Mouse (Mus musculus) T-helper 1 cell (primary cell): ENCODE measurements at regions not wholly inside any gene's neighbourhood (a gene's known extent, or its start where the extent isn't known, plus 50 kb on each side); places are given as distances from the start of the nearest gene placed in this dataset.

Source experiments
- in situ Hi-C: fragments of 300-600 bp; cut with MboI, MseI; formaldehyde crosslinking; loops from one replicate; pipeline ENCODE4 v1.15.1; 2025; ENCODE audit warnings: high pct_unique_total_duplicates

DNA sequence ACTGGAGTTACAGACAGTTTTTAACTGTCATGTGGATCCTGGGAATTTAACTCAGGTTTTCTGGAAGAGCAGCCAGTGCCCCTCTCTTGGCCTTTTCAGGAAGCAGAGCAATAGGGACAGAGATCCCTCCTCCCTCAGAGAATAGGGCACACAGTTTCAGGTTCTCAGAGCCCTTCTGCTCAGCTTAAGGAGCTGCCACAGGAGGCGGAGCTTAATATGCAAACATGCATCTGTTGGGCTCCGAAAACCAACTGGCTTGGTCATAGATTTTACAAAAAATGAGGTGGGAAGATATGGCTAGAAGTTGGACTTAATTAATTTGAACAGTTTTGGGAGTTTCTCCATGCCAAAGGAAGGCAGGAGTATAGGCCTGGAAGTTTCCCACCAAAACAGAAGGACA lies 61.9 kb upstream of the Znrf2 start:
- in situ Hi-C loops: no loop called here

DNA sequence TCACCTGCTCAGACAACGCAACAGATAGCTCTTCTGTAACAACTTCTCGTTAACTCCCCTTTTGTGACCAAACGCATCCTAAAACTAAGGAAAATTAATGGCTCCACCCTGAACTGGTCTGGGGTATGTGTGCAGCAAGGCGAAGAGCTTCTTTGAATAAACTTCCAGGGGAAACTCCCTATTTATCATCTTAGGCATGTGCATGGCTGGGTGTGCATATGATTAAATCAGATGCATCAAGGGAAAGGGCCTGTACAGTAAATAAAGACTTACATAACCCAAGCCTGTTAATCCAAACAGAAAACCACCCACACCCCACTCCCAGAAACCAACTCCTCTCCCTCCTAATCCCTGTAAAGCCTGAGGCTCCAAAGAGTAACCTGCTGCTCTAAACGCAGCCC lies 59.2 kb upstream of the Znrf2 start:
- in situ Hi-C loops: no loop called here

DNA sequence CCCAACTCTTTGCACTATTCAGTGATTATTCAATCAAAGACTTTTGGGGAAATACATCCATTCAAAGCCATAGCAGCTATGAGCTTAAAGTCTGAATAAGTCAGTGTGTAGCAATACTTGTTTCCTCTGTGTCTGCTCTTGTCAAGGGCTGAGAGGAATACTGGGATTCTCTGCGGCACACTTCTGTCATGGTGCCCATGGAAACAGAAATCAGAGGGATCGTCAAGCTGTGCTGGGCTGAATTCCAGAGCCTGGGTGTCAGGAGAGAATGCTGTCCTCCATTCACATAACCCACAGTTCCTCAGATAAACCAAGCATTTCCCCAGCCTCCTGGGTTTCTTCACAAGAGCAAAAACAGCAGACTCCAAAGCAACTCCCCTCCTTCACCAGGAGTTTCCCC lies 58.6 kb upstream of the Znrf2 start:
- in situ Hi-C loops: no loop called here

DNA sequence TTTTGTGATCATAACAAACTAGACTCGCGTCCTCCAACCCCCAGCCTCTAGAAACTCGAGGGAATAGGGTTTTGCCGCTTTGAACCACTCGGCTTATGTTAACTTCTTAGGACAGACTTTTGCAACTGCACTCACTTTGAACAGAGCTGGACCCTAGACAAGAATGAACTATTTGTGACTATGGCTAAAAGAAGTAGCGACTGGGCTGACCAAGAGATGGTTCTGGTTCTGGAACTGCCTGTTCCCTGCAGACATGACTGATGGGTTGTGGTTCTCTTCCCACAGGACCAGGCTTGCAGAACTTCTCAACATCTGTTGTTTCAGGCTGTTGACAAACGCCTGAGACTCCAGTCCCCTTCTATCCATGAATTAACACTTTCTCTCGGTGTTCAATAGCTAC lies 57.5 kb upstream of the Znrf2 start:
- in situ Hi-C loops: no loop called here

DNA sequence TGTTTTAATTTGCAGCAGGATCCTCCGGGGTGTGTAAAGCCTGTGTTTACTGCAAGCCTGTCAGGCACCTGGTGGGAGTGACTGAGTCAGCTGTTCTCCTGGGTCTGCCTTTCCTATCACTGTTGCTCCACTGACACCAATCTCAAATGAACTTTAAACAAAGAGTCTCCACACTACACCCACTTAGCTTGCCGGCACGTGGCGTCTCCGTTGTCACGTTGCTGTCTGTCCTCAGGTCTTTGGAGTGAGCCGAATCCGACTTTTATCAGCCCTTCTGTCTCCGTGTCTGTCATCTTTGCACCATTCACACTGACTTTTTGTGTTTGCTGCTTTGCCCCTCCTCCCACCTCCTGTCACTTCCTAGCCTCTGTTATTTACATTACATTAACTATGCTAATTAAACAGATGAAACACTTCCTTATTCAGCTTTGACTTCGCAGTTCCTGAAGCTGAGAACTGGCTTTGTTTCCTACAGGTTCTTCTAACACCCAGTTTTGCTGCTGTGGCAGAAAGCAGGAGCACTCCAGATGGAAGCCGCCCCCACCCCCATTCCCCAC lies 56.7 kb upstream of the Znrf2 start:
- in situ Hi-C loops: loop anchor here (10.0 kb wide), 1 partner anchor 1405 kb away; no protein-coding TSS in a partner anchor

DNA sequence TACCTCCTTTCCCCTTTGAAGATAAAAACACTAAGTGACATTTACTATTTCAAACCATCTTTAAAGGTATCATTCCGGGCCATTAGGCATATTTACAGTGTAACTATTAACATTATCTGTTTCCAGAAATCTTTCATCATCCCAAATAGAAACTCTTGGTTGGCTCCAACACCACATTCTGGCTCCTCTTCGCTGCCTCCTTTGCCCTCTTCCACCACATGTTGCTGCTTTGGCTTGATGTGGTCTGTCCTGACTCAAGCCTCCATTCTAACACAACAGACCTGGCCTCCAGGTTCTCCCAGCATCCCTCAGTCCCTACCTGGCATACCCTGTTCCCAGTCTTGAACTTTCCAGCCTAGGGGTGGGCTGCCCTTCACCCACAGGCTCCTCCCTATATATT lies 56.2 kb upstream of the Znrf2 start:
- in situ Hi-C loops: loop anchor here (10.0 kb wide), 1 partner anchor 1406 kb away; no protein-coding TSS in a partner anchor

DNA sequence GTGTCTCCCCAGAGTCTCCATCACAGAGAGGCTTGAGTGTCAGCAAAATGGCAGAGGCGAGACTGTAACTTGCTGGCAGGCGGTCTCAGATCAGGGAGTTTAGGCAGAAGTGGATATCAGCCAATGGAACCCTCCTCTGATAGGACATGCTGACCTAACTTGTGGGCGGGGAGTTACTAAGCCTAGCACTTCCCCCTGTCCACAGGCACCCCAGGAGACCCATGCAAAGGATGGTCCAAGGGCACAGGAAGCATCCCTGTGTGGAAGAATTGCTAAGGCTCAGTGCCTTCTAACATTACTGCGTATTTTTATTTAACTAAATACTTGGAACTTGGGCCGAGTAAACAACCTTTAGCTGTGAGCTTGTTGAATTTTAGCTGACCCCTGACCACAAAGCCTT lies 54.7 kb upstream of the Znrf2 start:
- in situ Hi-C loops: loop anchor here (10.0 kb wide), 1 partner anchor 1407 kb away; no protein-coding TSS in a partner anchor

DNA sequence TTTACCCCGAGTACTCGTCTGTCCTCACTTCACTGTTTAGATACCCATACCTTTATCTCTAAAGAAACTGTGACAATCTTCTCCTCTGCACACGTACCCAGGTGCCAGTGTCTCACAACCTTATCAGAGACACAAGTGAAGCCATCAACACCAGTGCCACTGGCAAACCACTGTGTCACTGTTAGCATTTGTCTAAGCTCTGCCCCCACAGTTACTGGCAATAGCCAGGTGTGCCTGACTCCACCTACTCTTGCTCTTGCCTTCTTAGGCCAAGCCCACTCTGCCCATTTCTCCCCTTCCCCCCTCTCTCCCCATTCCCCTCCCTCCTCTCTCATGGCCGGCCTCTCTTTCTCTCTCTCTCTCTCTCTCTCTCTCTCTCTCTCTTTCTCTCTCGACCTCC lies 54.2 kb upstream of the Znrf2 start:
- in situ Hi-C loops: loop anchor here (10.0 kb wide), 1 partner anchor 1408 kb away; no protein-coding TSS in a partner anchor

DNA sequence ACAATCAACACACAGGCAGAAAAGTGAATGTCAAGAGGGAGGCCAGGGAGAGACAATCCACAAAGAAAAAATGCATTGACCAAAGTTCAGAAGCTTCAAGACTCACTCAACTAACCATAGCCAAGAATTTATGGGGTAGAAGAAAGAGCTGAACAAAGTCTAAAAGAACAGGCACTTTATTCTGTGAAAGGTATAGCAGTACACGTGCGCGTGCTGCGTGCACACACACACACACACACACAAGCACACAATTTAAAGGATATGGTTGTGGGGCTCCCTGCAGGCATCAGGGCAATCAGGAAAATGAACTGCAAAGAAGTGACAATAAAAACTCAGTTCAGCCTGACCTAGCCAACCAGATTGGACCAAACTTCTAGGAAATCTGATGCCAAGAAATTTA lies 53.0 kb upstream of the Znrf2 start:
- in situ Hi-C loops: loop anchor here (10.0 kb wide), 1 partner anchor 1409 kb away; no protein-coding TSS in a partner anchor

DNA sequence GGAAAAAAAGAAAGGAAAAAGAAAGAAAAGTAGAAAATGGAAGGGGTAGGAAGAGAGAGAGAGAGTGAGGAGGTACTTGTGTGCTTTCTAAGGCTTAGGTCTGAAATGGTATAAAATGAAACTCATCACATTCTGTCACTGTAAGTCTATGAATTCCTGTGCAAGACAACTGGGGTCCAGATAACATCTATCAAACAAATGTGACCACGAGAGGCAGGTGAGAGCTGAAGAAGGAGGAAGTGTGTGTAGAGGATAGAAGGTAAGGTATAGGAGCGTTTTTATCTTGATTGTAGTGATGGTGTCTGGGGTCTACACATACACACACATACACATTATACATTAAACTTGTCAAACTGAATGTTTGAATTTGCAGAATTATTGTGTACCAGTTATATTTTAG lies 51.0 kb upstream of the Znrf2 start:
- in situ Hi-C loops: loop anchor here (10.0 kb wide), 1 partner anchor 1411 kb away; no protein-coding TSS in a partner anchor

DNA sequence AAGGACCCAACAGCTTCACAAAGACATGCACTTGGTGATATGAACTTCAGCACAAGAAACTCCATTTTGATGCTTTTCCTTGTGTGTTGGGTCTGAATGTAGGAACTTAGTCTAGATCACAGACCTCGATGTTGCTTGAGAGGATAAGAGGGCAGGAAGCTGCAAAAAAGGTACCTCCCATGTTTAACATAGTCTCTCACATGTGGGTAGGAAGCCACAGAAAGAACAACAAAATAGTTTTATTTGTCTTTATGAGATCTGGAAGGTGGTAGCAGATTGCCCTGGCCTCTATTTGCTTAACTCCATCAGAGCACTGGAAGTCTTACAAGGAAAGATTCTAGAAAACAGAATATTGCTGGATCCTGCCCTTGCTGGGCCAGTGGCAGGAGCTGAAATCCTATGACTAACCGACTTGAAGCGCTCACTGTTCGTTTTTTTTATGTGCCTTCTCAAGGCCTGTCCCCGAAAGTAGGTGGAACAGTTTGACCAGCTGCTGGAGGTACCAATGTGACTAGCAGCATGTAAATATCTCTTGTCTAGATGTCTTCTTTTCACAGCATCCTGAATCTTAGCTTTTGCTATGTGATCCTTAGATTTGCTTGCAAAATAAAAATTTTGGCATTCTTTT lies 50.1 kb upstream of the Znrf2 start:
- in situ Hi-C loops: loop anchor here (10.0 kb wide), 1 partner anchor 1412 kb away; no protein-coding TSS in a partner anchor
